Mouse (Mus musculus) forebrain, embryonic 14.5 days (tissue): ENCODE results near the gene Trp53rka. TPM values are rescaled to one million over a fixed set of nuclear protein-coding genes. Genes with fewer than 3 reads are reported as not detected.
A peak's percentile ranks its signal among the peaks of the same experiment; 100 is the strongest.
"Not testable (repeated sequence)": the region's sequence is repeated elsewhere in the genome, so short reads cannot be mapped to it uniquely, and the experiment has no call there.

Experiments used
- ATAC-seq: fragments of 200-750 bp; cut with Nextera tagmentation; 2 replicates; pipeline ENCODE4 v1.8.0; 2017; ENCODE audit warnings: mild to moderate bottlenecking, moderate library complexity
- DNase-seq: peaks from one replicate; pipeline ENCODE4 v3.0.0-alpha.2; 2015; ENCODE audit warnings: low spot score
- H3K27ac ChIP-seq: fragments of 300-500 bp; sonication (generic); 2 replicates; pipeline ENCODE4 v1.5.1; 2014; ENCODE audit warnings: low read depth, mild to moderate bottlenecking, control low read depth, low read length, moderate library complexity
- H3K27me3 ChIP-seq: fragments of 300-500 bp; sonication (generic); replicated peaks from 2 replicates; pipeline ENCODE4 v1.6.1; 2014; ENCODE audit warnings: low read length, control low read depth, mixed read lengths; ENCODE audit not compliant: control insufficient read depth, insufficient read depth
- H3K36me3 ChIP-seq: fragments of 300-500 bp; sonication (generic); 2 replicates; pipeline ENCODE4 v1.6.1; 2014; ENCODE audit warnings: low read length, control low read depth; ENCODE audit not compliant: control insufficient read depth, insufficient read depth
- H3K4me1 ChIP-seq: fragments of 300-500 bp; sonication (generic); 2 replicates; pipeline ENCODE4 v1.6.1; 2014; ENCODE audit warnings: antibody characterized with exemption, low read length, control low read depth; ENCODE audit not compliant: control insufficient read depth, insufficient read depth
- H3K4me2 ChIP-seq: fragments of 300-500 bp; sonication (generic); 2 replicates; pipeline ENCODE4 v1.6.1; 2014; ENCODE audit warnings: mild to moderate bottlenecking, control low read depth, low read length
- H3K4me3 ChIP-seq: fragments of 300-500 bp; sonication (generic); 2 replicates; pipeline ENCODE4 v1.5.1; 2014; ENCODE audit warnings: low read depth, low read length, control low read depth
- H3K9ac ChIP-seq: fragments of 300-500 bp; sonication (generic); 2 replicates; pipeline ENCODE4 v1.6.1; 2014; ENCODE audit warnings: mild to moderate bottlenecking, low read length, control low read depth, moderate library complexity
- H3K9me3 ChIP-seq: fragments of 300-500 bp; sonication (generic); replicated peaks from 2 replicates; pipeline ENCODE4 v1.6.1; 2016; ENCODE audit warnings: low read length, control low read depth, mixed read lengths; ENCODE audit not compliant: control insufficient read depth
- WGBS: fragments of 180-500 bp; shearing (Covaris S2); extraction: QIAGEN DNeasy Blood & Tissue Kit; methylation state at CpG from one replicate; pipeline ENCODE4 v1.1.7; 2014; 5-methylcytosine and 5-hydroxymethylcytosine counted together
- polyA plus RNA-seq: library from polyadenylated mRNA; unstranded; fragments of >200 nt; fragmentation: Nextera tagmentation; extraction: Ambion mirVana; gene quantifications from 2 replicates; pipeline ENCODE4 v1.2.1, GENCODE M21; 2014

Trp53rka gene
- polyA plus RNA-seq, 1 experiment from 2014 or later: 37.0 TPM

DNA sequence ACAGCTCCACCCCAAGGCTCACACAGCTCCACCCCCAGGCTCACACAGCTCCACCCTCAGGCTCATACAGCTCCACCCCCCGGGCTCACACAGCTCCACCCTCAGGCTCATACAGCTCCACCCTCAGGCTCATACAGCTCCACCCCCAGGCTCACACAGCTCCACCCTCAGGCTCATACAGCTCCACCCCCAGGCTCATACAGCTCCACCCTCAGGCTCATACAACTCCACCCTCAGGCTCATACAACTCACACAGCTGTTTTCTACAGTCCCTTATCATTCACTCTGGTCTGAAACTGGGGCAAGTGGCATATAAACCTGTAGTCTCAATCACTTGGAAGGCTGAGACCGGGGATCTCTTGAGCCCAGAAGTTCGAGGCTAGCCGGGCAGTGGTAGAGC, 18.4 kb upstream of the Trp53rka start:
- H3K27ac ChIP-seq, DNase-seq, H3K9ac ChIP-seq, H3K9me3 ChIP-seq, H3K27me3 ChIP-seq, ATAC-seq, H3K4me2 ChIP-seq, H3K36me3 ChIP-seq, H3K4me1 ChIP-seq, H3K4me3 ChIP-seq: not testable (repeated sequence)
- WGBS: 90% methylated on average over 4 of the region's 4 CpGs

DNA sequence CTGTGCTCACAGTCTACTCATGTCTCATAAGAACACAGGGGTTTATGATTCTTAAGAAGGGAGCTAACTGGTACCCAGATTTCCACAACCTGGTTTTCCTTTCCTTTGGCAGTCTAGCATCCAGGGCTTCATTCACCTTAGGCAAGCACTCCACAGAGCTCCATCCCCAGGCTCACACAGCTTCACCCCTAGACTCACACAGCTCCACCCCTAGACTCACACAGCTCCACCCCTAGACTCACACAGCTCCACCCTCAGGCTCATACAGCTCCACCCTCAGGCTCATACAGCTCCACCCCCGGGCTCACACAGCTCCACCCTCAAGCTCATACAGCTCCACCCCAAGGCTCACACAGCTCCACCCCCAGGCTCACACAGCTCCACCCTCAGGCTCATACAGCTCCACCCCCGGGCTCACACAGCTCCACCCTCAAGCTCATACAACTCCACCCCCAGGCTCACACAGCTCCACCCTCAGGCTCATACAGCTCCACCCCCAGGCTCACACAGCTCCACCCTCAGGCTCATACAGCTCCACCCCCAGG, 17.9 kb upstream of the Trp53rka start:
- not testable (repeated sequence) for ATAC-seq, H3K9ac ChIP-seq, H3K9me3 ChIP-seq, H3K4me2 ChIP-seq, H3K4me1 ChIP-seq, DNase-seq, H3K36me3 ChIP-seq, H3K4me3 ChIP-seq, H3K27me3 ChIP-seq, H3K27ac ChIP-seq
- 86% methylated on average over 2 of the region's 2 CpGs for WGBS

DNA sequence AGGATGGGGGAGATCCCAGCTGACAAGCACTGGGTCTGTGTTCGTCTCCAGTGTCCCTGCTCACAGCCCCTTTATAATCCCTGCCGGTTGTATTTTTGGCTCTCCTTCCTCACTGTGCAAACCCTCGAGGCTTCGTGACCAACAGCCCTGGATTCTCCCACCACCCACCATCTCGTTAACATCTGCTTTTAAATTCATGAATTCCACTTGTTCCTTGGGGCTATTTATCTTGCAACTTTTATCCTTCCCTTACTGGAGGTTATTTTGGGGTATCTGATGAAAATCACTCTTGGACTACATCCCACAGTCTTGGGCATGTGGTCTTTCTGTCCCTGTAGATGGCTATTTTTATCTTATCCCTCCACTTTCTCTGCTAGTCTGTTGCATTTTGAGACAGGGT, 17.3 kb upstream of the Trp53rka start:
- Histone ChIP-seq H3K4me3 (no peak overlapping the region), H3K27ac (no peak overlapping the region)

DNA sequence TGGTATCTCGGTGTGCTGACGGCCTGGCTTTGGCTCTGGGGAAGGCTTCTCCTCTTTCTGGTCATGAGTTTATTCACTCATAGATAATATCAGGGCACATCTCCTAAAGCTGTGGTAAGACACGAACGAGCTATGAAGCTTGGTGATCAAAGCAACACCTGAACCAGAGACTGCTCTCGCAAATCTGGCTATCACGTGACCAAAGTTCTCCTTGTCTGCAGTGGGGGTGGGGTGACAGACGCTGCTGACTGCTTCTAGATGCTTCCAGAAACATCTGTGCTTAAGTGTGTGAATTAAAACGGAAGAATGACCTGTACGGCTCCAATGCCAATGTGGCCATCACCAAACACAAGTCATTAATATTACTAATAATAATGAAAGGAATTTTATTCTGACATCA, 16.6 kb upstream of the Trp53rka start:
- no peak overlapping the region for H3K9ac ChIP-seq
- H3K4me1 ChIP-seq: 0 out of 2 replicates have a peak, but pooled peaks cover 2% of the 10 kb centered on the region
- H3K4me2 ChIP-seq: no peak overlapping the region
- DNase-seq (no peak), ATAC-seq (no peak)
- H3K9me3 ChIP-seq: no peaks in the 10 kb centered on the region
- H3K4me3 ChIP-seq: no peak overlapping the region
- H3K36me3 ChIP-seq: no peaks in the 10 kb centered on the region
- H3K27ac ChIP-seq: no peak overlapping the region
- WGBS: 82% methylated on average over 9 of the region's 9 CpGs
- H3K27me3 ChIP-seq: no peaks in the 10 kb centered on the region

More for the DNA sequence above, 17.3 kb upstream of the Trp53rka start:
- WGBS: 32% methylated on average over 5 of the region's 5 CpGs
- no peak overlapping the region for H3K9ac ChIP-seq
- H3K9me3 ChIP-seq: no peaks in the 10 kb centered on the region
- no peaks in the 10 kb centered on the region for H3K36me3 ChIP-seq
- no peak overlapping the region for H3K4me2 ChIP-seq
- H3K27me3 ChIP-seq: no peaks in the 10 kb centered on the region
- H3K4me1 ChIP-seq: 0 out of 2 replicates have a peak, but pooled peaks cover 2% of the 10 kb centered on the region
- DNase-seq: no peak
- no peak for ATAC-seq

DNA sequence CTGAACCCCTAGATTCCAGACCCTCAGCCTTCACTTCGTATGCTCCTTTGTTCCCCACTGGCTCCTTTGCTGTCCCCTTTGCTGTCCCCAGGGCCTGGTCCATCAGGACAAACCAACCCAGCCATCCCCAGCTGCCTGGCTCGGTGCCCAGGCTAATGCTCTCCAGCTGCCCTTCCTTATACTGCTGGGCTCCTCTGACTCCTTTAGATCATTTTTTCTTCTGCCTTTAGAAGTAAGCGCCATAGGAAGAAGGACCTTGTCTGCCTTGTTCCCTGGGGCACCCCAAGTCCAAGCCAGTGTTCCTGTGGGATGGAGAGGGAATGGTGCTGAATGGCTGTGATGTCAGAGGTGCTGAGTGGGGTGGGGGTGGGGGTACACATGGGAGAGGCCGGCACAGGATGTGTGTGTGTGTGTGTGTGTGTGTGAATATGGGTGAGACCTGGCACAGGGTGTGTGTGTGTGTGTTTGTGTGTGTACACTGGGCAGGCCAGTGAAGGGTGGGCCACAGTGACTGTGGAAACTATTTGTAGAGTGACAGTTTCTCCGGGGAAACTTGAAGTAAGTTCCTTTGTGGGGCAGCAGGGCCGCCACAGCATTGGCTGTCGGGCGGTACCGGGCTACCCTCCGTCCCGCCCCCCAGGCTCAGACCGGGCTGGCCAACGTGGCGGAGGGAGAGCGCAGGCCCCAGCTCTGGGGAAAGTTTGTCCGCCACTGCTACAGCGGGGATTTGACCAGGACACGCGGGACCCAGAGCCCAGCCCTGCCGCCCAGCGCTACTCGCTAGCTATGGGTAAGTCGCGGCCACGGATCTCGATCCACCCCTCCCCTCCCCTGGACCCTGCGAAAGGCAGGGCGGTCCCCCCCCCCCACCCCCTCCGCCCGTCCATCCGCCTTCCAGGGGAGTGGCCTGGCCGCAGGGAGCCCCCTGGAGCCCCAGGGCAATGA, 10.4 kb upstream of the Trp53rka start, which contains the start of gene Slc2a10:
Gene Slc2a10 (plus strand): TSS at position 529 of the 945 bp plus-strand sequence.
- DNase-seq (peak; percentile 59), ATAC-seq (peak; percentile 84)
- H3K4me1 ChIP-seq: no peaks in the 10 kb centered on the region
- peak within 1 kb of the TSS; percentile 21 for H3K4me3 ChIP-seq
- H3K9ac ChIP-seq: peak within 1 kb of the TSS; percentile 55; the same call in 1 of the 2 replicates
- H3K4me2 ChIP-seq: peak within 1 kb of the TSS; percentile 50
- no peaks in the 10 kb centered on the region for H3K36me3 ChIP-seq
- H3K27me3 ChIP-seq: no peaks in the 10 kb centered on the region
- 8% methylated on average over 26 of the region's 32 CpGs for WGBS
- H3K27ac ChIP-seq: peak within 1 kb of the TSS; percentile 48; the same call in 1 of the 2 replicates
- no peaks in the 10 kb centered on the region for H3K9me3 ChIP-seq

DNA sequence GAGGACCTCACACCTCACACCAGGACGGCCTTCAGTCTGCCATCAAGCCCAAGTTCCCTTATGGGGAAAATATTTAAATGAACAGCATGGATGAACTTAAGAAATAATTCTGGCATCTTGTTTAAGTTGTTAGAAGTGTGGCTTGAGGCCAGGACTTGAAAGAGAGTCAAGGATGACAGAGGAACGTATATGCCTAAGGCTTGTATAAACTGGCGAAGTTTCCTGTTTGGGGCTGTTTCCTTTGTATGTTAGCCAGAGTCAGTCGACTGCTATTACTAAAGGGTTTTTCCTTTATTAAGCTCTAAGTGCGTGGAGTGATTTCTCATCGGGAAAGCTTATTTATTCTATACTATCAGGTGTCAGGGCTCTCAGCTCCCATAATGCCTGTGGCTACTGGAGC, 5.7 kb upstream of the Trp53rka start:
- DNase-seq (peak; percentile 10), ATAC-seq (no peak)
- H3K27me3 ChIP-seq: no peaks in the 10 kb centered on the region
- H3K9me3 ChIP-seq: no peaks in the 10 kb centered on the region
- no peak overlapping the region for H3K9ac ChIP-seq
- H3K4me3 ChIP-seq: no peak overlapping the region
- no peak overlapping the region for H3K27ac ChIP-seq
- 74% methylated on average over 6 of the region's 6 CpGs for WGBS
- peaks cover 5% of the 10 kb centered on the region for H3K4me1 ChIP-seq
- H3K36me3 ChIP-seq: no peaks in the 10 kb centered on the region
- no peak overlapping the region for H3K4me2 ChIP-seq

DNA sequence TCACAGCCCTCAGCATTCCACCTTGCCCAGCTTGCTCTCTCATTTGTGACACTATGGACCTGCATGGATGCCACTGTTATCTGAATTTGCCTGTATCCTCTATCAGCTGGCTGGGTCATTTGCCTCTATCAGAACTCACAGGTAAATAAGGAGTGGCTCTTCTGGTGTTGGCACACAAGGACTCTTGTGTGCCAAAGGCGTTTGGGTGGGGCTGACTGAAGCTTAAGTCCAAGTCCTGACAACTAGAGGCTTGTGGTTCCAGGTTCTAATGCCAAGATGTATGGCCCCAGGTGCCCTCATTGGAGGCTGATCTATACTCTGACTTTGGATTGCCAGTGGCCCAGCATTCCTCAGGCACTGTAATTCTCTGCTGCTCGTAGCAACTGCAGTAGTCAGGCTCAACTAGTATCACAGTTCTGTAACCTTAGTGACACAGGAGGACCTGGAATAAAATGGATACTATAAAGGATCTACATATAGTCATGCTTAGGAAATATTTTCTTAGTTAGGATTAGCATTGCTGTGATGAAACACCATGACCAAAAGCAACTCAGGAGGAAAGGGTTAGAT, 4.7 kb upstream of the Trp53rka start:
- Histone ChIP-seq H3K36me3 (no peaks in the 10 kb centered on the region), H3K27ac (no peak overlapping the region), H3K27me3 (no peaks in the 10 kb centered on the region), H3K4me3 (no peak overlapping the region), H3K9me3 (no peaks in the 10 kb centered on the region), H3K9ac (no peak overlapping the region), H3K4me2 (no peak overlapping the region), H3K4me1 (peaks cover 5% of the 10 kb centered on the region)
- DNase-seq: no peak
- 85% methylated on average over 2 of the region's 2 CpGs for WGBS
- ATAC-seq: no peak

DNA sequence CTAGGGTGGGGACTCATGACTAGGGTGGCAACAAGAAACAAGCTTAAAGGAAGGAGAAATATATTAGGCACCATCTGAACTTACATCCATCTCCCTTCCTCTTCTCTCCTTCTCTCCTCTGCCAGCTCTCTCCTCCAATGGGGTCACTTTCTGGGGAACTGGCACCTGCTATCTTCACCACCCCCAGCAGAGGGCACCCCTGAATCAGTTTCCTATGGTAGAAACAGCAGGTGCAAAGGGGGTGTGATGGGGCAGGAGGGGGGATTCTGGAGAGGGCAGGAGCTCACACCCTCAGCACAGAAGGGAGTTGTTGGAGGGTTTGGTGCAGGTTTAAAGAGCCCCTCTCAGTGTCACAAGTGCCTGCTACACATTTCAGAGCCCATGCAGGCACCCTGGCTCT, 3.1 kb upstream of the Trp53rka start:
- Histone ChIP-seq H3K9ac (no peak overlapping the region), H3K4me1 (peaks cover 7% of the 10 kb centered on the region), H3K9me3 (no peaks in the 10 kb centered on the region), H3K27me3 (no peaks in the 10 kb centered on the region), H3K36me3 (no peaks in the 10 kb centered on the region), H3K4me3 (no peak overlapping the region), H3K27ac (no peak overlapping the region), H3K4me2 (no peak overlapping the region)
- ATAC-seq (no peak), DNase-seq (peak; percentile 35)
